Mouse (Mus musculus) liver, embryonic 11.5 days (tissue): Measurements from ENCODE around the gene Ddx43. TPM values are rescaled to one million over a fixed set of nuclear protein-coding genes. Genes with fewer than 3 reads are reported as not detected.

Experiments used
- polyA plus RNA-seq: library from polyadenylated mRNA; unstranded; fragments of >200 nt; fragmentation: Nextera tagmentation; extraction: Ambion mirVana; gene quantifications from 2 replicates; pipeline ENCODE4 v1.2.1, GENCODE M21; 2014

Ddx43 gene
- polyA plus RNA-seq, 1 experiment from 2014 or later = 0.19 TPM

Other genes starting within 250 kb of the Ddx43 start
- gene Gsta4, start 213.0 kb upstream of the Ddx43 start, polyA plus RNA-seq = 33.3 and 40.6 TPM in 2 replicates
- gene Gsta1, start 165.1 kb upstream of the Ddx43 start, polyA plus RNA-seq = not detected in 2 replicates
- gene Gm3776, start 138.6 kb upstream of the Ddx43 start, polyA plus RNA-seq = not detected in 2 replicates
- not detected in 2 replicates for gene Gm10639, start 105.9 kb upstream of the Ddx43 start, polyA plus RNA-seq
- not detected in 2 replicates for gene Omt2a, start 81.0 kb upstream of the Ddx43 start, polyA plus RNA-seq
- gene Omt2b, start 68.2 kb upstream of the Ddx43 start, polyA plus RNA-seq = not detected in 2 replicates
- gene Gsta2, start 40.0 kb upstream of the Ddx43 start, polyA plus RNA-seq = not detected in 2 replicates
- gene Dppa5a, start 27.6 kb upstream of the Ddx43 start, polyA plus RNA-seq = 0.64 TPM in 1 of 2 replicates, not detected in the other
- gene Ooep, start 17.1 kb upstream of the Ddx43 start, polyA plus RNA-seq = 0.12 and 0.16 TPM in 2 replicates
- 0.85 and 1.3 TPM in 2 replicates for gene Cgas, start 47.5 kb downstream of the Ddx43 start, polyA plus RNA-seq
- gene Mto1, start 52.4 kb downstream of the Ddx43 start, polyA plus RNA-seq = 43.0 and 44.4 TPM in 2 replicates
- 0.96 and 1.2 TPM in 2 replicates for gene Gm17324, start 53.0 kb downstream of the Ddx43 start, polyA plus RNA-seq
- gene Eef1a1, start 93.4 kb downstream of the Ddx43 start, polyA plus RNA-seq = 4,536 and 4,551 TPM in 2 replicates
- gene Slc17a5, start 192.3 kb downstream of the Ddx43 start, polyA plus RNA-seq = 7.9 and 8.5 TPM in 2 replicates
- 0.82 and 1.2 TPM in 2 replicates for gene Cd109, start 219.8 kb downstream of the Ddx43 start, polyA plus RNA-seq